Mouse (Mus musculus) heart, embryonic 15.5 days (tissue): Measurements from ENCODE around the gene Foxf2. TPM values are rescaled to one million over a fixed set of nuclear protein-coding genes. Genes with fewer than 3 reads are reported as not detected.

Experiments
- ATAC-seq: fragments of 200-750 bp; cut with Nextera tagmentation; replicated peaks from 2 replicates; pipeline ENCODE4 v1.8.0; 2017; ENCODE audit warnings: low read depth, moderate TSS enrichment; ENCODE audit not compliant: insufficient number of reproducible peaks, insufficient read depth, low FRiP score
- H3K27ac ChIP-seq: fragments of 300-500 bp; sonication (generic); 2 replicates; pipeline ENCODE4 v1.5.1; 2015; ENCODE audit warnings: mild to moderate bottlenecking, inconsistent platforms
- H3K27me3 ChIP-seq: fragments of 300-500 bp; sonication (generic); 2 replicates; pipeline ENCODE4 v1.6.1; 2015; ENCODE audit warnings: inconsistent platforms
- H3K36me3 ChIP-seq: fragments of 300-500 bp; sonication (generic); 2 replicates; pipeline ENCODE4 v1.6.1; 2015; ENCODE audit warnings: mild to moderate bottlenecking, inconsistent platforms
- H3K4me1 ChIP-seq: fragments of 300-500 bp; sonication (generic); replicated peaks from 2 replicates; pipeline ENCODE4 v1.6.1; 2015; ENCODE audit warnings: inconsistent platforms
- H3K4me2 ChIP-seq: fragments of 300-500 bp; sonication (generic); 2 replicates; pipeline ENCODE4 v1.6.1; 2015; ENCODE audit warnings: inconsistent platforms, mild to moderate bottlenecking, moderate library complexity
- H3K4me3 ChIP-seq: fragments of 300-500 bp; sonication (generic); 2 replicates; pipeline ENCODE4 v1.5.1; 2015; ENCODE audit warnings: mild to moderate bottlenecking, inconsistent platforms
- H3K9ac ChIP-seq: fragments of 300-500 bp; sonication (generic); 2 replicates; pipeline ENCODE4 v1.6.1; 2015; ENCODE audit warnings: mild to moderate bottlenecking, inconsistent platforms
- H3K9me3 ChIP-seq: fragments of 300-500 bp; sonication (generic); replicated peaks from 2 replicates; pipeline ENCODE4 v1.6.1; 2016; ENCODE audit warnings: inconsistent platforms
- WGBS: fragments of 180-500 bp; shearing (Covaris S2); methylation state at CpG from one replicate; pipeline ENCODE4 v1.1.7; 2015; ENCODE audit warnings: mixed read lengths; 5-methylcytosine and 5-hydroxymethylcytosine counted together
- microRNA-seq: library from miRNA; unstranded; fragments of <30 nt; microRNA quantifications from one replicate; pipeline ENCODE4, GENCODE M21; 2016
- polyA plus RNA-seq: library from polyadenylated mRNA; unstranded; fragments of >200 nt; fragmentation: Nextera tagmentation; extraction: Ambion mirVana; gene quantifications from 2 replicates; pipeline ENCODE4 v1.2.1, GENCODE M21; 2015

Gene Foxf2
- polyA plus RNA-seq, 1 experiment from 2014 or later: 0.64 TPM

- no peaks in the 10 kb centered on the region for H3K36me3 ChIP-seq
- H3K4me2 ChIP-seq: no peak overlapping the region
- WGBS: 80% methylated on average over 5 of the region's 5 CpGs
- H3K9me3 ChIP-seq: no peaks in the 10 kb centered on the region
- no peaks in the 10 kb centered on the region for H3K4me1 ChIP-seq
- no peak overlapping the region for H3K9ac ChIP-seq
- no peak overlapping the region for H3K27ac ChIP-seq
- no peak for ATAC-seq
- no peak overlapping the region for H3K4me3 ChIP-seq
- peaks cover 7% of the 10 kb centered on the region; the same call in 1 of the 2 replicates for H3K27me3 ChIP-seq
These were observed 15.9 kb downstream of the Foxf2 start for GRCm38 (mm10) chr13:31641517-31641916.

GRCm38 (mm10) chr13:31652131-31652745, 26.6 kb downstream of the Foxf2 start:
- Histone ChIP-seq H3K9ac (no peak overlapping the region), H3K36me3 (no peaks in the 10 kb centered on the region)

GRCm38 (mm10) chr13:31656249-31656648, 30.6 kb downstream of the Foxf2 start:
- Histone ChIP-seq H3K36me3 (no peaks in the 10 kb centered on the region), H3K4me1 (no peaks in the 10 kb centered on the region), H3K9me3 (no peaks in the 10 kb centered on the region), H3K4me2 (no peak overlapping the region), H3K27me3 (peaks cover 23% of the 10 kb centered on the region), H3K27ac (no peak overlapping the region), H3K9ac (no peak overlapping the region), H3K4me3 (no peak overlapping the region)
- whole genome bisulfite sequencing: 59% methylated on average over 4 of the region's 4 CpGs
- no peak for ATAC-seq

More at GRCm38 (mm10) chr13:31652131-31652745, 26.6 kb downstream of the Foxf2 start:
- ATAC-seq: no peak
- no peaks in the 10 kb centered on the region for H3K9me3 ChIP-seq
- WGBS: 82% methylated on average over 20 of the region's 20 CpGs
- peaks cover 10% of the 10 kb centered on the region; the same call in 1 of the 2 replicates for H3K27me3 ChIP-seq
- H3K4me2 ChIP-seq: no peak overlapping the region
- no peaks in the 10 kb centered on the region for H3K4me1 ChIP-seq
- no peak overlapping the region for H3K4me3 ChIP-seq
- H3K27ac ChIP-seq: no peak overlapping the region

GRCm38 (mm10) chr13:31658212-31658611, 32.6 kb downstream of the Foxf2 start:
- no peak overlapping the region for H3K4me3 ChIP-seq
- no peak overlapping the region for H3K27ac ChIP-seq
- no peak overlapping the region for H3K9ac ChIP-seq
- no peak overlapping the region for H3K4me2 ChIP-seq
- H3K36me3 ChIP-seq: no peaks in the 10 kb centered on the region
- WGBS: 86% methylated on average over 4 of the region's 4 CpGs
- peaks cover 19% of the 10 kb centered on the region; the same call in 1 of the 2 replicates for H3K27me3 ChIP-seq
- H3K4me1 ChIP-seq: no peaks in the 10 kb centered on the region
- no peak for ATAC-seq
- no peaks in the 10 kb centered on the region for H3K9me3 ChIP-seq

GRCm38 (mm10) chr13:31658963-31659362, 33.3 kb downstream of the Foxf2 start:
- 4% methylated on average over 3 of the region's 3 CpGs for WGBS
- H3K9ac ChIP-seq: no peak overlapping the region
- ATAC-seq: no peak

GRCm38 (mm10) chr13:31661211-31661610, 35.6 kb downstream of the Foxf2 start:
- Histone ChIP-seq H3K4me2 (no peak overlapping the region), H3K9me3 (no peaks in the 10 kb centered on the region), H3K4me3 (no peak overlapping the region), H3K9ac (no peak overlapping the region), H3K27me3 (peaks cover 19% of the 10 kb centered on the region; the same call in 1 of the 2 replicates), H3K4me1 (no peaks in the 10 kb centered on the region), H3K36me3 (no peaks in the 10 kb centered on the region), H3K27ac (no peak overlapping the region)
- no peak for ATAC-seq
- WGBS: 66% methylated on average over 6 of the region's 6 CpGs

More at GRCm38 (mm10) chr13:31658963-31659362, 33.3 kb downstream of the Foxf2 start:
- peaks cover 19% of the 10 kb centered on the region; the same call in 1 of the 2 replicates for H3K27me3 ChIP-seq
- H3K4me3 ChIP-seq: no peak overlapping the region
- no peaks in the 10 kb centered on the region for H3K9me3 ChIP-seq
- no peaks in the 10 kb centered on the region for H3K36me3 ChIP-seq
- no peak overlapping the region for H3K27ac ChIP-seq
- no peak overlapping the region for H3K4me2 ChIP-seq
- no peaks in the 10 kb centered on the region for H3K4me1 ChIP-seq

- H3K36me3 ChIP-seq: no peaks in the 10 kb centered on the region
- no peak for ATAC-seq
- 75% methylated on average over 6 of the region's 6 CpGs for WGBS
- H3K27ac ChIP-seq: no peak overlapping the region
- no peaks in the 10 kb centered on the region for H3K4me1 ChIP-seq
- no peaks in the 10 kb centered on the region for H3K9me3 ChIP-seq
- H3K9ac ChIP-seq: no peak overlapping the region
- no peak overlapping the region for H3K4me2 ChIP-seq
- no peak overlapping the region for H3K4me3 ChIP-seq
- H3K27me3 ChIP-seq: 0 out of 2 replicates have a peak, but pooled peaks cover 3% of the 10 kb centered on the region
These were observed 39.8 kb downstream of the Foxf2 start for GRCm38 (mm10) chr13:31665376-31665775.

GRCm38 (mm10) chr13:31667919-31668524, 42.4 kb downstream of the Foxf2 start:
- H3K27ac ChIP-seq: no peak overlapping the region
- WGBS: 62% methylated on average over 6 of the region's 6 CpGs
- H3K27me3 ChIP-seq: no peaks in the 10 kb centered on the region
- no peaks in the 10 kb centered on the region for H3K36me3 ChIP-seq
- no peak overlapping the region for H3K4me2 ChIP-seq
- H3K4me3 ChIP-seq: no peak overlapping the region
- no peak for ATAC-seq
- no peaks in the 10 kb centered on the region for H3K4me1 ChIP-seq
- H3K9me3 ChIP-seq: no peaks in the 10 kb centered on the region
- H3K9ac ChIP-seq: no peak overlapping the region

- Histone ChIP-seq H3K36me3 (no peaks in the 10 kb centered on the region), H3K4me2 (no peak overlapping the region), H3K9me3 (no peaks in the 10 kb centered on the region; the same call in 1 of the 2 replicates), H3K4me1 (no peaks in the 10 kb centered on the region), H3K27me3 (no peaks in the 10 kb centered on the region), H3K27ac (no peak overlapping the region), H3K4me3 (no peak overlapping the region), H3K9ac (no peak overlapping the region)
- ATAC-seq: no peak
- 78% methylated on average over 3 of the region's 3 CpGs for WGBS
These were observed 46.5 kb downstream of the Foxf2 start for GRCm38 (mm10) chr13:31672093-31672492.

Small RNA genes lying within 50 kb of the gene (microRNA-seq; reads per million reads assigned to microRNA genes)
- gene Gm27516: not detected

Other genes starting within 250 kb of the Foxf2 start
- 0.15 and 0.33 TPM in 2 replicates for gene Foxq1, start 69.7 kb upstream of the Foxf2 start, polyA plus RNA-seq
- gene A530084C06Rik, start 66.5 kb upstream of the Foxf2 start, polyA plus RNA-seq: not detected in 2 replicates
- 1.9 and 2.2 TPM in 2 replicates for gene Foxc1, start 180.8 kb downstream of the Foxf2 start, polyA plus RNA-seq